Mouse (Mus musculus): ENCODE results near the gene Prdm5. TPM values are rescaled to one million over a fixed set of nuclear protein-coding genes. Genes with fewer than 3 reads are reported as not detected.

Gene Prdm5
- polyA plus RNA-seq, 1 experiment from 2014 or later = 14.1 TPM

DNA sequence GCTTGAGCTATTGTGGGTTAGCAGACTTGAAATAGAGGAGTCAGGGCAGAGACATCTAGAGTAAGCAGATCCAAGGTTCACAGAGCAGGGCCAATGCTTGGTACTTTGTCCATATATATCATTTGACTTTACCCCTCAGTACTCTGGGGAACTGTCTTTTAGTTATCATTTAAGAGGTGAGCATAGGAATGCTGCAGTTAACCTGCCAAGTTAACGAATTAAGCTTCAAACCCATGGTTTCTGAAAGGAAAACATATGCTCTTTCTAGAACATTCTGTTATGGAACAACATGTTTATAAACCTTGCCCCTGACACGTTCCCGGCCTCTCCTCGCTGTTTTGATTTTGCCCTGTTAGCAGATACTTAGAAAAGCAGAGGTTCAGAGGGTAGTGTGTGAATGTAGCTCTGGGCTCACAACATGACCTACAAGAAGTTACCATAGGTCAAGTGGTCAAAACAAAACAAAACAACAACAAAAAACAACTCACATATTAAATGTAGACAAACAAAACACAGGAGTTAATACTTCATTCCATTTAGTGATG, 973 bp downstream of the Prdm5 start:
- DNase-seq (ENCODE audit: low spot score) = peak; percentile 50
- no peaks in the 10 kb centered on the region for H3K27me3 ChIP-seq (ENCODE audit: insufficient read depth, low read length)
- H3K9ac ChIP-seq (ENCODE audit: low read depth, low read length) = peak overlapping the region; percentile 79; the same call in 1 of the 2 replicates
- peak overlapping the region; percentile 83 for H3K27ac ChIP-seq
- no peak for TF ChIP-seq CTCF (IDR thresholded peaks at IDR 0.05; ENCODE audit: low read depth)
- H3K4me3 ChIP-seq (replicated peaks; ENCODE audit: low read depth, low read length) = peak overlapping the region; percentile 56
- no peaks in the 10 kb centered on the region for H3K36me3 ChIP-seq (ENCODE audit: insufficient read depth, low read length)
- ATAC-seq (replicated peaks; ENCODE audit: low FRiP score, low read depth) = peak; percentile 71; the same call in 1 of the 2 replicates
- WGBS = 74% methylated on average over 4 of the region's 4 CpGs
- H3K4me1 ChIP-seq (replicated peaks; ENCODE audit: insufficient read depth, low read length) = 0 out of 2 replicates have a peak, but pooled peaks cover 10% of the 10 kb centered on the region
- H3K9me3 ChIP-seq (replicated peaks; ENCODE audit: low read length) = no peaks in the 10 kb centered on the region
- H3K4me2 ChIP-seq (ENCODE audit: low read length) = peak overlapping the region; percentile 81

DNA sequence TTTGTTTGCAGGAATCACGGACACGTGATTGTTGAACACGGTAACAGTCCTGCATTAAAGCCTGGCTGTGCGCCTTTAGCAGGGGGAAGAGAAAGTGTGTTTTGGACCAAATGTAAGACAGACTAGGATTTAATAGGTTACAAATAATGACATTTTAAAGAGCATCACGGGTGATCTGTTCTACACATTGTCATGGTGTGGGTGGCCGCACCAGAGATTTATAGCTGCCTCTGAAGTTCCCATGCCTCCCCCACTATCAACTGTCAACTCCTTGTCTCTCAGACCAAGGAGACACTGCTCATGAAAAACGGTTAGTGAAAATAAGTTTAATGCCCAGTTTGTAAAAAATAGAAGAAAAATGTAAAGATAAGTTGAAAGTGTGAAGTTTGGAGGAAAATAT, 2.7 kb downstream of the Prdm5 start:
- 0 out of 2 replicates have a peak, but pooled peaks cover 10% of the 10 kb centered on the region for H3K4me1 ChIP-seq (replicated peaks; ENCODE audit: insufficient read depth, low read length)
- no peak overlapping the region for H3K4me3 ChIP-seq (replicated peaks; ENCODE audit: low read depth, low read length)
- H3K36me3 ChIP-seq (ENCODE audit: insufficient read depth, low read length) = no peaks in the 10 kb centered on the region
- TF ChIP-seq CTCF (IDR thresholded peaks at IDR 0.05; ENCODE audit: low read depth) = no peak
- H3K9ac ChIP-seq (ENCODE audit: low read depth, low read length) = no peak overlapping the region
- H3K4me2 ChIP-seq (ENCODE audit: low read length) = no peak overlapping the region
- H3K9me3 ChIP-seq (replicated peaks; ENCODE audit: low read length) = no peaks in the 10 kb centered on the region
- H3K27ac ChIP-seq = no peak overlapping the region
- no peaks in the 10 kb centered on the region for H3K27me3 ChIP-seq (ENCODE audit: insufficient read depth, low read length)
- DNase-seq (ENCODE audit: low spot score) (peak; percentile 72), ATAC-seq (replicated peaks; ENCODE audit: low FRiP score, low read depth) (0 out of 2 replicates have a peak, but pooled peaks have one; percentile 9)
- WGBS = 35% methylated on average over 7 of the region's 7 CpGs

DNA sequence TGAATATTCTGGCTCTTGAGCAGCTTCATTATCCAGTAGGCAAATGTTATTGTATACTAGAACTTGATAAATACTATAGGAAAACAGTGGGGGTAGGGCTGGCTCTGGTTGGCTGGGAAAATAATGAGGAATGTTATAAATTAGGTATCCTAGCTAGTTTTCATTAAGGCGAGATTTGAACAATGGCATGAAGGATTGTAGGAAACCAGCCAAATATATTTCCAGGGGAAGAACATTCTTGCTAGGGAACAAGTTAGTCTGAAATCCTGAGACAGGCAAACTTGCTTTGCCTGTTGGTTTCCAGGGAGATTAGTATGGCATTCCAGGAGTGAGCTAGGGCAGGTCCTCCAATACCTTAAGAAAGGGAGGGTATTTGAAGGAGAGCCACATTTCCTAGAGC, 4.9 kb downstream of the Prdm5 start:
- Histone ChIP-seq H3K4me3 (replicated peaks; ENCODE audit: low read depth, low read length) (no peak overlapping the region), H3K9ac (ENCODE audit: low read depth, low read length) (no peak overlapping the region), H3K9me3 (replicated peaks; ENCODE audit: low read length) (no peaks in the 10 kb centered on the region), H3K27me3 (ENCODE audit: insufficient read depth, low read length) (no peaks in the 10 kb centered on the region), H3K36me3 (ENCODE audit: insufficient read depth, low read length) (no peaks in the 10 kb centered on the region), H3K27ac (no peak overlapping the region), H3K4me2 (ENCODE audit: low read length) (no peak overlapping the region), H3K4me1 (replicated peaks; ENCODE audit: insufficient read depth, low read length) (0 out of 2 replicates have a peak, but pooled peaks cover 10% of the 10 kb centered on the region)
- WGBS = 64% methylated on average over 1 of the region's 1 CpGs
- no peak for DNase-seq (ENCODE audit: low spot score)
- no peak for TF ChIP-seq CTCF (IDR thresholded peaks at IDR 0.05; ENCODE audit: low read depth)
- ATAC-seq (replicated peaks; ENCODE audit: low FRiP score, low read depth) = no peak

DNA sequence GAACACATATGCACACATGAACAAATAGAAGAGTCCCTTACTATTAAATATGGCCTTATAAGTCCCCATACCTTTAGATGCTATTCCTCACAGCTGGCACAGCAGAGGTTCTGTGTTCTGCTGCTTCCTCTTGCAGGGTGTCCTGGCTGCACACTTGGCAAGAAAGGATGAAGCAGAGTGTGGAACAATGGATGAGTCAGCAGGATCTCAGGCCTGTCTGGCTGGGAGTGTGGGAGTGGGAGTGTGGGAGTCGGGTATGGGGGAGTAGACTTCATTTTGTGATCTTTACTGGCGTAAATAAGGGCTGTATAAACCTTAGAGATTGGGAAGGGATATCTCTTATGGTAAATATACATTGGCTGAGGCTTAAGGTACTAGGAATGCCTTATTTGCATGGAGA, 14.1 kb downstream of the Prdm5 start:
- Histone ChIP-seq H3K36me3 (ENCODE audit: insufficient read depth, low read length) (no peaks in the 10 kb centered on the region), H3K9ac (ENCODE audit: low read depth, low read length) (no peak overlapping the region), H3K4me1 (replicated peaks; ENCODE audit: insufficient read depth, low read length) (no peaks in the 10 kb centered on the region), H3K27me3 (ENCODE audit: insufficient read depth, low read length) (no peaks in the 10 kb centered on the region), H3K27ac (no peak overlapping the region), H3K4me3 (replicated peaks; ENCODE audit: low read depth, low read length) (no peak overlapping the region), H3K9me3 (replicated peaks; ENCODE audit: low read length) (no peaks in the 10 kb centered on the region), H3K4me2 (ENCODE audit: low read length) (no peak overlapping the region)
- TF ChIP-seq CTCF (IDR thresholded peaks at IDR 0.05; ENCODE audit: low read depth) = no peak
- ATAC-seq (replicated peaks; ENCODE audit: low FRiP score, low read depth) (0 out of 2 replicates have a peak, but pooled peaks have one; percentile 21), DNase-seq (ENCODE audit: low spot score) (no peak)
- 43% methylated on average over 2 of the region's 2 CpGs for WGBS

- no peak for TF ChIP-seq CTCF (IDR thresholded peaks at IDR 0.05; ENCODE audit: low read depth)
- Histone ChIP-seq H3K27me3 (ENCODE audit: insufficient read depth, low read length) (no peaks in the 10 kb centered on the region), H3K36me3 (ENCODE audit: insufficient read depth, low read length) (no peaks in the 10 kb centered on the region), H3K4me3 (replicated peaks; ENCODE audit: low read depth, low read length) (no peak overlapping the region), H3K9ac (ENCODE audit: low read depth, low read length) (no peak overlapping the region), H3K4me2 (ENCODE audit: low read length) (no peak overlapping the region), H3K9me3 (replicated peaks; ENCODE audit: low read length) (no peaks in the 10 kb centered on the region), H3K4me1 (replicated peaks; ENCODE audit: insufficient read depth, low read length) (no peaks in the 10 kb centered on the region), H3K27ac (no peak overlapping the region)
- DNase-seq (ENCODE audit: low spot score) = no peak
- WGBS = 89% methylated on average over 3 of the region's 3 CpGs
- ATAC-seq (replicated peaks; ENCODE audit: low FRiP score, low read depth) = no peak
Measured at GRCm38 (mm10) chr6:65796552-65796951, 17.8 kb downstream of the Prdm5 start.

- Histone ChIP-seq H3K27me3 (ENCODE audit: insufficient read depth, low read length) (no peaks in the 10 kb centered on the region), H3K27ac (no peak overlapping the region), H3K4me1 (replicated peaks; ENCODE audit: insufficient read depth, low read length) (no peaks in the 10 kb centered on the region), H3K9me3 (replicated peaks; ENCODE audit: low read length) (no peaks in the 10 kb centered on the region), H3K9ac (ENCODE audit: low read depth, low read length) (no peak overlapping the region), H3K36me3 (ENCODE audit: insufficient read depth, low read length) (no peaks in the 10 kb centered on the region), H3K4me2 (ENCODE audit: low read length) (no peak overlapping the region), H3K4me3 (replicated peaks; ENCODE audit: low read depth, low read length) (no peak overlapping the region)
- no peak for TF ChIP-seq CTCF (IDR thresholded peaks at IDR 0.05; ENCODE audit: low read depth)
- 77% methylated on average over 2 of the region's 2 CpGs for WGBS
- no peak for DNase-seq (ENCODE audit: low spot score)
- ATAC-seq (replicated peaks; ENCODE audit: low FRiP score, low read depth) = no peak
Measured at GRCm38 (mm10) chr6:65797276-65797675, 18.5 kb downstream of the Prdm5 start.

DNA sequence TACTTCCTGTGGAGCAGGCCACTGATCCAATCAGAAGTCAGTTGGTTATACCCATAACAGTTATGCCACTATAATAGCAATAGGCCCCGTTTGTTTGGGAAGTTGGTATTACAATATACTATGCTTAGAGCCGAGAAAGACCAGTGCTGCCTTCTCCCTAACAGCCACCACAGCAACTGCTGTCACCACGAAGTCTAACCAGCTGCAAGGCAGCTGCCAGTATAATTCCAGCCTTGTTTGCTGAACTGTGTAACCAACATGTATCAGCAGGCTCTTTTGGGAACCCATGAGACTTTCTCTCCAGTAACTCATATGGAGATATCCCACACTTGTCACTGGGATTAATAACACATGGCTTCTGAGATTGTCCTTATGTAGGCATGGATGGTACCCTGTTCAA, 19.6 kb downstream of the Prdm5 start:
- no peak for ATAC-seq (replicated peaks; ENCODE audit: low FRiP score, low read depth)
- no peaks in the 10 kb centered on the region for H3K27me3 ChIP-seq (ENCODE audit: insufficient read depth, low read length)
- 89% methylated on average over 3 of the region's 3 CpGs for WGBS

More for the DNA sequence above, 19.6 kb downstream of the Prdm5 start:
- Histone ChIP-seq H3K36me3 (ENCODE audit: insufficient read depth, low read length) (no peaks in the 10 kb centered on the region), H3K4me3 (replicated peaks; ENCODE audit: low read depth, low read length) (no peak overlapping the region), H3K4me2 (ENCODE audit: low read length) (no peak overlapping the region), H3K9ac (ENCODE audit: low read depth, low read length) (no peak overlapping the region), H3K27ac (no peak overlapping the region), H3K9me3 (replicated peaks; ENCODE audit: low read length) (no peaks in the 10 kb centered on the region), H3K4me1 (replicated peaks; ENCODE audit: insufficient read depth, low read length) (no peaks in the 10 kb centered on the region)
- no peak for DNase-seq (ENCODE audit: low spot score)
- no peak for TF ChIP-seq CTCF (IDR thresholded peaks at IDR 0.05; ENCODE audit: low read depth)

Data from kidney, postnatal 0 days (tissue).